In genomic region chrX:56430601-56431000, GRCm38 (mm10) we compare ENCODE assay signal across 19 mouse cellular contexts. TPM values are rescaled to one million over a fixed set of nuclear protein-coding genes. Genes with fewer than 3 reads are reported as not detected.
A peak's percentile ranks its signal among the peaks of the same experiment; 100 is the strongest.
DNase-seq lines count a peak whose midpoint lies in the region; ATAC-seq lines count a peak whose summit lies in the region.
"Had no signal": no experiment of that assay in that cellular context is flagged by ENCODE, and none has a peak within 500 bp of the region (broad histone marks: within the 10 kb centered on the region; RNA-seq: fewer than 3 reads in every experiment).

No protein-coding gene starts in this region.

- ATAC-seq in limb, embryonic 11.5 days (ENCODE audit: insufficient number of reproducible peaks, low FRiP score, low TSS enrichment, low read depth): no peak

- H3K4me3 ChIP-seq in limb, embryonic 11.5 days (ENCODE audit: low read depth, low read length): no peak overlapping the region
- H3K4me3 ChIP-seq in limb, embryonic 10.5 days: no peak overlapping the region
- H3K4me3 ChIP-seq: embryonic facial prominence, embryonic 13.5 days; forebrain, embryonic 10.5 days; limb, embryonic 15.5 days; midbrain, embryonic 12.5 days; stomach, embryonic 15.5 days had no signal

- H3K4me2 ChIP-seq in limb, embryonic 11.5 days (ENCODE audit: low read depth, severe bottlenecking): no peak overlapping the region
- H3K4me2 ChIP-seq: embryonic facial prominence, embryonic 13.5 days; limb, embryonic 15.5 days; midbrain, embryonic 12.5 days; stomach, embryonic 15.5 days had no signal

- no peaks in the 10 kb centered on the region for H3K4me1 ChIP-seq in limb, embryonic 11.5 days (ENCODE audit: control insufficient read depth, insufficient read depth, low read length)
- H3K4me1 ChIP-seq in limb, embryonic 10.5 days: peaks cover under 1% of the 10 kb centered on the region; the same call in 1 of the 2 replicates
- H3K4me1 ChIP-seq: embryonic facial prominence, embryonic 13.5 days; forebrain, embryonic 10.5 days; limb, embryonic 15.5 days; midbrain, embryonic 12.5 days; stomach, embryonic 15.5 days had no signal

- no peaks in the 10 kb centered on the region for H3K27me3 ChIP-seq in limb, embryonic 11.5 days (ENCODE audit: control insufficient read depth, insufficient read depth, low read length)
- no peaks in the 10 kb centered on the region for H3K27me3 ChIP-seq in limb, embryonic 10.5 days (ENCODE audit: low read depth, poor library complexity, severe bottlenecking)
- H3K27me3 ChIP-seq: embryonic facial prominence, embryonic 13.5 days; limb, embryonic 15.5 days; midbrain, embryonic 12.5 days; stomach, embryonic 15.5 days had no signal

- no peaks in the 10 kb centered on the region for H3K36me3 ChIP-seq in limb, embryonic 11.5 days (ENCODE audit: control insufficient read depth, insufficient read depth, low read length)
- no peaks in the 10 kb centered on the region for H3K36me3 ChIP-seq in limb, embryonic 10.5 days
- H3K36me3 ChIP-seq: embryonic facial prominence, embryonic 13.5 days; forebrain, embryonic 10.5 days; limb, embryonic 15.5 days; midbrain, embryonic 12.5 days; stomach, embryonic 15.5 days had no signal

- no peak overlapping the region for H3K9ac ChIP-seq in limb, embryonic 11.5 days (ENCODE audit: low read length)
- H3K9ac ChIP-seq: embryonic facial prominence, embryonic 13.5 days; limb, embryonic 15.5 days; midbrain, embryonic 12.5 days; stomach, embryonic 15.5 days had no signal

- no peak overlapping the region for H3K27ac ChIP-seq in limb, embryonic 11.5 days (replicated peaks; ENCODE audit: low read depth, low read length)
- no peak overlapping the region for H3K27ac ChIP-seq in limb, embryonic 10.5 days
- H3K27ac ChIP-seq: embryonic facial prominence, embryonic 13.5 days; forebrain, embryonic 10.5 days; limb, embryonic 15.5 days; midbrain, embryonic 12.5 days; stomach, embryonic 15.5 days had no signal

- 53% methylated on average over 2 of the region's 2 CpGs for WGBS in limb, embryonic 11.5 days
- 64% methylated on average over 2 of the region's 2 CpGs for WGBS in limb, embryonic 10.5 days

- H3K9me3 ChIP-seq in limb, embryonic 11.5 days (ENCODE audit: control insufficient read depth, low read length): no peaks in the 10 kb centered on the region
- H3K9me3 ChIP-seq in limb, embryonic 10.5 days (replicated peaks): no peaks in the 10 kb centered on the region
- H3K9me3 ChIP-seq: embryonic facial prominence, embryonic 13.5 days; forebrain, embryonic 10.5 days; limb, embryonic 15.5 days; midbrain, embryonic 12.5 days; stomach, embryonic 15.5 days had no signal

- peak; percentile 7 to 17 for DNase-seq in cerebellum, postnatal 10 days
- DNase-seq in cerebellum, adult 18-20 months: no peak
- DNase-seq in limb, embryonic 11.5 days (ENCODE audit: low spot score): peak; percentile 21
- DNase-seq in limb, embryonic 10.5 days (ENCODE audit: low spot score): no peak
- peak; percentile 15 for DNase-seq in thymus, postnatal 25 days
- no peak for DNase-seq in thymus, postnatal 36 days
- DNase-seq in thymus, postnatal 4 days: peak; percentile 27
- DNase-seq in spleen, postnatal 4 days (ENCODE audit: low spot score in 2 of 2): no peak
- DNase-seq: adrenal gland, postnatal 10 days; cerebellum, postnatal 36 days; heart, adult 18-20 months; heart, postnatal 4 days; kidney, adult 11 months had no signal

RNA-seq across cellular contexts. Expression of gene Gm2174, which starts 17.2 kb away (rescaled TPM):
- polyA plus RNA-seq in limb, embryonic 11.5 days (2014; fragmentation: Nextera tagmentation; extraction: Ambion mirVana): 1.5 and 4.0 TPM in 2 replicates
- polyA plus RNA-seq in limb, embryonic 10.5 days (2016; fragmentation: Nextera tagmentation; extraction: Ambion mirVana): 1.1 and 1.6 TPM in 2 replicates
- polyA plus RNA-seq: large intestine, adult 2 months; midbrain, embryonic 12.5 days had no signal

RNA-seq across cellular contexts. Expression of gene Ints6l, which starts 24.1 kb away (rescaled TPM):
- polyA plus RNA-seq in limb, embryonic 11.5 days (2014; fragmentation: Nextera tagmentation; extraction: Ambion mirVana): 28.3 and 30.9 TPM in 2 replicates
- polyA plus RNA-seq in limb, embryonic 10.5 days (2016; fragmentation: Nextera tagmentation; extraction: Ambion mirVana): 35.5 and 36.0 TPM in 2 replicates

RNA-seq across cellular contexts. Expression of gene Smim10l2a, which starts 56.2 kb away (rescaled TPM):
- 8.5 and 8.8 TPM in 2 replicates for polyA plus RNA-seq in limb, embryonic 11.5 days (2014; fragmentation: Nextera tagmentation; extraction: Ambion mirVana)
- 5.9 and 10.6 TPM in 2 replicates for polyA plus RNA-seq in limb, embryonic 10.5 days (2016; fragmentation: Nextera tagmentation; extraction: Ambion mirVana)

Comparison
In these comparisons a context has a peak if more than half of its experiments do, and no peak if none do; other contexts are left out.
1. DNase-seq: peak in cerebellum, postnatal 10 days (2 of 2), limb, embryonic 11.5 days (single experiment), thymus, postnatal 25 days (single experiment) and thymus, postnatal 4 days (single experiment); none in cerebellum, adult 18-20 months (0 of 2), limb, embryonic 10.5 days (single experiment), thymus, postnatal 36 days (0 of 2) and spleen, postnatal 4 days (0 of 2).